Mouse (Mus musculus): ENCODE measurements around the gene Spsb2. TPM values are rescaled to one million over a fixed set of nuclear protein-coding genes. Genes with fewer than 3 reads are reported as not detected.

Gene Spsb2
- total RNA-seq (2021) = 1 to 10 TPM; 4.6 to 5.7 TPM
- long read RNA-seq, experiment 1, partial matches to known transcripts = 1 of 4 reads
- long read RNA-seq, experiment 1, other reads (novel, unspliced or antisense) = 2 of 4 reads
- long read RNA-seq, experiment 2, partial matches to known transcripts = 0 of 4 reads
- long read RNA-seq, experiment 2, other reads (novel, unspliced or antisense) = 1 of 4 reads

DNA sequence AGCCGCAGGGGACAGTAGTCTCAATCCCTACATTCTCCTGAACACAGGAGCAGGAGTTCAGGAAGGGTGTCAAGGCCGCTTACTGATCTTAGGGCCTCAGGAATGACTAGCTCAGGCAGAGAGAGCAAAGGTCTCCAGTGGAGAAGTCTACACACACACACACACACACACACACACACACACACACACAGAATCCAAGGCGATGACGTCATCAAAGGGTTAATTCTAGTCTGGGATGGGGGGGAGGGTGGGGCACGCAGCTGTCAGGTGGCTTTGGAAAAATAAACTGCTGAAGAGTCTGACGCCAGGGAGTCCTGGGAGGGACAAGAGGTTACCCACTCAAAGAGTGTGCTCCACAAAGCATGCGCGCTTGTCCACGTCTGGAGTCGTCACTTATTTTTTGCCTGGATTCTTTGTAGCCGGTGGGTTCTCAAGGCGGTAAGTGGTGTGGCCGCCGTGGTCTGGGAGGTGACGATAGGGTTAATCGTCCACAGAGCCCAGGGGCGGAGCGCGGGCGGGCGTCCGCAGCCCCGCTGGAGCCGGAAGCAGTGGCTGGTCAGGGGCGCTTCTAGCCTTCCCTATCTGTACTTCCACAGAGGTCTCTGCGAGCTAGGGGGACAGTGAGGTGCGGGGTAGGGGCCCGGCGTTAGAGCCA, at the start of gene Spsb2:
Gene Spsb2 (plus strand): TSS at position 304 of the 655 bp plus-strand sequence.
- DNase-seq (ENCODE audit: low spot score in 2 of 2) = no peak

DNA sequence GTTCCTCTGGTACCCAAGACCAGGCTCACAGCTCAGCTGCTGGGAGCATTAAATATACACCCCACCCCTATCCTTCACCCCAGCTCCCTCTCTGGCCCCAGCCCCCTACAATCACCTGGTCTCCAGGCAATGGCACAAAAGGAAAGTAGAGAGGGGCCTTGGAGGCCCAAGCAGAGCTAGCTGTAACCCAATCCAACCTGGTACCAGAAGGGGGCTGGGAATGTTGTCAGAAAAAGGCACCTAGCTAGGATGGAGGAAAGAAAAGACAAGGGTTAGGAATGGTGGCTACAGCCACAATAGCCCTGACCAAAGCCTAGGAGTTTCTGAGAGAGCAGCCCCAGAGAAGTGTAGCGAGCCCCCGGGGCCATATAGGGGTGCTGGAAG, 49.6 kb upstream of the Spsb2 start:
- no peak for DNase-seq (ENCODE audit: low spot score in 2 of 2)

DNA sequence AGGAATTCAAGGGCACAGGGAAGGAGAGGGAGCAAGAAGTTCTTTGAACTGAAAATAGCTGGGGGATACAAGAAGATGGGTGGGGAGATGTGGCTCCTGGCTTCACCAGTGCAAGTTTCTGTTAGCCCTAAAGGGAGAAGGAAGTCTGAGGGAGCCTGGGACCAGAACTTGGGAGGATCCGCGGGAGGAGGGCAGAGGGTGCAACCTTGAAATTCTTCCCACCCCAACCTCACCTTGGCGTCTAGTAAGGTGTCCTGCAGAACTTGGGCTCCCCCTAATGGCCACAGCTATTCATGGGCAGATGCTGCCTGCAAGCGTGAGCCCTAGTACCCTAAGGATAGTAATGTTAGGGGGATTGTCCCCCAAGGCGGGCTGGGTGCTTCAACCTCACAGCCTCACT, 49.2 kb upstream of the Spsb2 start:
- peak; percentile 81 to 85 for DNase-seq (ENCODE audit: low spot score in 2 of 2)

DNA sequence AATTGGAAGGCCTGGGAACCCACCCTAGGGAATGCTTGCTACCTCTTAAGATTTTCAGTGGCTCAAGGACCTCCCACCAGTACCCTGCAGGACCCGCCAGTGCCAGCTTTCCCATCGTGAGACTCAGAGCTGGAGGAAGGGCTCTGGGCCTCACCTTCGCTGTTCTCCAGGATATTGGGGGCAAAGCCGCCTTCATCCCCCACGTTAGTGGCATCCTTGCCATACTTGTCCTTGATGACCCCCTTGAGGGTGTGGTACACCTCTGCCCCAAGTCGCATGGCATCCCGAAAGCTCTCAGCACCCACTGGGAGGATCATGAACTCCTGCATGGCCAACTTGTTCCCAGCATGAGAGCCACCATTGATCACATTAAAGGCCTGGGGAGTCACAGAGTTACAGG, 42.5 kb upstream of the Spsb2 start:
- no peak for DNase-seq (ENCODE audit: low spot score in 2 of 2)

DNA sequence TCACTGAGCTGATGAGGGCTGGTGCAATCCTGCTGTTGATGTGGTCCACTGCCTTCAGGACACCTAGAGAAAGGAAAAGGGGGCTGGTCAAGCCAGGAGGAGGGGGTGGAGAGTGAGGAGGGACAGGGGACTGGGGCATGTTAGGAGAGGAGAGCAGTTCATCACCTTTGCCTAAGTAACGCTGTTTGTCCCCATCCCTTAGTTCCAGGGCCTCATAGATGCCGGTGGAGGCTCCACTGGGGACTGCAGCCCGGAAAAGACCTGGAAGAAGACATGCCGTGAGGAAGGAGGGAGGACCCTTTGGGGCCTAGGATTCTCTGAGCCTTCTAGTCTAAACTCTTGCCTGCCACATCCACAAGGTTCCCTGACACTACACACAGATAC, 40.9 kb upstream of the Spsb2 start:
- DNase-seq (ENCODE audit: low spot score in 2 of 2) = no peak

DNA sequence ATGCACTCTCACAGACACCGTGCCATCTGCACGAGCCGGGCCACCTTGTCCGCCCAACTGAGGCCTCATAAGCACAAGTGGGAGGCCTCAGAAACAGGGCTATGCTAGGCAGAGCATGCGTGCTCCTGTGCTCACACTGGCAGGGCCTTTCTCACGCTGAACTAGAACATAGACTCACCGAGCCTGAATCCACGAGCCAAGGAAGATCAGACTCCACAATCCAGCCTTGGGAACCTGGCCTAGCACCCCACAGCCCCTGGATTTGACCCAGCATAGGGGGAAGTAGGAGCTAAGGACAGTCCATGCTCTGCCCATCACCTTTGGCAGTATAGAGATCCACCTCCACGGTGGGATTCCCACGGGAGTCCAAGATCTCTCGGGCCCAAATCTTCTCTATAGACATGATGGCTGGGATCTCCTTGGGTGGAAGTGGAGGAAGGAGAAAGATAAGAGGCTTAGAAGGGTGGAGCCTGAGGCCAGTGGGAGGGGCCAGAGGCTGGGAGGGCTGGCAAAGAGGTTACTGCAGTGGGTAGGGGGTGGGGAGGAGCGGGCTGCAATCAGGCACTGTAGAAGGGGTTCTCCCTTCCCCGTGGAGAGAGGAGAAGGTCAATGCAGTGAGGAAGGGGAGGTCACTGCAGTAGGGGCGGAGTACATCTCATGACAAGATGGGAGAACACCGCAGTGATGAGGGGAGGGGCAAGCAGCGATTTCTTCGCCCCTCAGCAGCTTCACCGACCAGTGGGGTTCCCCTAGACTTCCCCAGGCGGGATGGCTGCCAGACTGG, 40.3 kb upstream of the Spsb2 start:
- peak; percentile 66 for DNase-seq (ENCODE audit: low spot score in 2 of 2)

DNA sequence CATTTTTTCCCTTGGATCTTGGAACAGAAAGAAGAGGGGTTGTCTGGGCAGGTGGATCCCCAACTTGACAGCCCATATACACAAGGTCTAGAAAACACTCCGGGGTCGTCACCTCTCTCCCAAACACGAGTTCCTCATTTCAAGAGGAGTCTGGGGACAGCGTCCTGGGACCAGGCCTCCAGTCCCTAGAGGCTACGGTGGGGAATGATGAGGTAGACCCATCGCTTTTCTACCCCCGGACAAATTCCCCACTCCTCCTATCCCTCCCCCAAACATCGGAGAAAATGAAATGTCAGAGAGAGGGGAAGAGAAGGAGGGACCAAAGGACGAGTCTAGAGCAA, 39.8 kb upstream of the Spsb2 start:
- DNase-seq (ENCODE audit: low spot score in 2 of 2) = no peak

DNA sequence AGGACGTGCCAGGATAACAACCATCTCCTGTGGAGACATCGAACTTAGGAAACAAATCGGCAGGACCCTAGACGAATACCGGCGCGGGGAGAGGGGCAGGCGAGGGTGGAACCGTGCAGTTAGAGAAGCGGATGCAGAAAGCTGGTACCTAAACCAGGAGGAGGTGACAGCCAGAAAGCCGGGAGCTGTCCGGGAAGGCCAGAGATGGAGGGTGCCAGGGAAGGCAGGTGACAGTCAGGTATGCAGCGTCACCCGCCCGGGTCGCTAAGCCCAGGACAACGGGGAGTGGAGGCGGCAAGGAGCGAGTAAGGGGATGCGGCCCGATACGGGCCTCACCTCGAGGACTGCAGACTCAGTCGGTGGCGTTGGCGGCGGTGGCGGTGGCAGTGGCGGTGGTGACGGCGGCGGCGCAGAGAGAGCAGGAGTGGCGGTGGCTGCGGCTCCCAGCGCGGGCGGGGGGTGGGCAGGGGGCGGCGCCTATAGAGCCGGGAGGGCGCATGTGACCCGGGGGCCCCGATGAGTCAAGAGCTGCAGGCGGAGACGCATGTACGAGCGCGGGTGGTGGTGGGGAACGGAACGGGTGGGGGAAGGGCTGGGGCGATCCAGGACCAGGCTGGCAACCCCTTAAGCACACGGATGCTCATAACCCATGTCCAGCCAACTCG, 39.2 kb upstream of the Spsb2 start, which contains the start of gene Eno2:
Gene Eno2 (minus strand): TSS at position 573 of the 665 bp plus-strand sequence.
- DNase-seq (ENCODE audit: low spot score in 2 of 2) = peak; percentile 75 to 85

DNA sequence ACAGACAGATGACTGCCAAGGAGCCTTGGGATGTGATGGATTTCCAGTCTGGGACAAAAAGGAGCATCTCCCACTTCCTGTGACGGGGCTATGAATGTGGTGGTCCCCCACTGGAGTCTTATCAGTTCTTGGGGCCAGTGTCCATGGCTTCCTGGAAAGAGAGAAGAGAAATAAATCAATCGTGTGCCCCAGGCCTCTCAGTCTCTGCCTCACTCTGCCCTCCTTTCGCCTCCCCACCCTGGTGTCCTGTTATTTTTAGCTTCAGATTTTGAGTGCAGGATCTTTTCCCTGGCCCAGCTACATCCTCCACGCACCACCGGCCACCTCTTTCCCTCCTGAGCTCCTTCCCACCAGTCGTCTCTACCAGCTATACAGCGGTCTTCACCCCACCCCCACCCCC, 38.4 kb upstream of the Spsb2 start:
- no peak for DNase-seq (ENCODE audit: low spot score in 2 of 2)

DNA sequence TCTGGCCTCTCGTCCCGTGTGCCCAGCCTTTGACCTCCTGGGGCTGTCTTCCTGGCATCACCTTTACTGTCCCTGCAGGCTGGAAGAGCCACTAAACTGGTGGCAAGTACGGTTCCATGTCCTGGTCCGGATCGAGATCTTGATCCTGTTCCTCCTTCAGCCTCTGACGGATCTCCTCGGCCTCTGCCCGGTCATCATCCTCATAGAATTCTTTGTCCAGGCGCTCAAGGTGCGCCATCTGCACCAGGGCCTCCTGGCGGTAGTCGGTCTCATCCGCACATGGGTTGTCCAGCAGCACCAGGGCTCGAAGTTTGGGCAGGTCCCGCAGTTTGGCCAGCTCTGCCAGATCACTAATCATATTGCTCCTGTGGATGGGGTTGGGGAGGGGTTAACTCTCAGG, 38.0 kb upstream of the Spsb2 start:
- no peak for DNase-seq (ENCODE audit: low spot score in 2 of 2)

DNA sequence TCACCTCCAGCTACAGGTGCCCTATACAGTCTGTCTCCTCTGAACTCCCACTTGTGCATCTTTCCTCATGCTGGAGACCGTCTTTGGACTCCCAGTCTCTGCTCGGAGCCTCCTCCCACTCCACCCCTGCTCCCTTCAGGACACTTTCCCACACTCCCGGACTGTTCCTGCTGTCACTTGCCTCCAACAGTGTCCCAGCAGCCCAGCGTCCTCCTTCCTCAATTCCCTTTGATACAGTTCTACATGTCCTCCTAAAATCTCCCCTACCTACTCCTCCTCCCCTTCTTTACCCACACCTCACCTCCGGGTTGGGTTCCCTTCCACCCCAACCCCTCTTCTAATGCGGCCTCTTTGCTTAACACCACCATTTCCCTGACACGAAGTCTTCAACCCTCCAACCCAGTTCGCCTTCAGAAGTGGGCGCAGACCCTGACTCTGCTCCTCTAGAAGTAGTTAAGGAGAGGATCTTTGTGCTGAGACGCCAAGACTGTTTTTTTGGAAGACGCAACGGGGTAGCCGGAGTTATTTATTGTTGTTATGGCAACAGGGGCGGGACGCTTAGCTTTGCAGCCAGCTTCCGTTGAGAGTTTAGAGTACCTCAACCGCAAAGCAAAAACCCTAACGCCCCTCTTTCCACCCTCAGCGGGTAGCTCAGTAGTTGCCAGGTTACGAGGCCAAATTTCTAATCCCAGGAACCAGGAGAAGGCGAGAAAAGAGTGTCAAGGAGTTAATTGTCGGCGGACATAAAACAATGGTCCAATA, 29.1 kb upstream of the Spsb2 start, which contains the start of gene Lrrc23:
Gene Lrrc23 (minus strand): TSS at position 506 of the 762 bp plus-strand sequence.
- peak in 1 of 2 experiments; percentile 42 for DNase-seq (ENCODE audit: low spot score in 2 of 2)

DNA sequence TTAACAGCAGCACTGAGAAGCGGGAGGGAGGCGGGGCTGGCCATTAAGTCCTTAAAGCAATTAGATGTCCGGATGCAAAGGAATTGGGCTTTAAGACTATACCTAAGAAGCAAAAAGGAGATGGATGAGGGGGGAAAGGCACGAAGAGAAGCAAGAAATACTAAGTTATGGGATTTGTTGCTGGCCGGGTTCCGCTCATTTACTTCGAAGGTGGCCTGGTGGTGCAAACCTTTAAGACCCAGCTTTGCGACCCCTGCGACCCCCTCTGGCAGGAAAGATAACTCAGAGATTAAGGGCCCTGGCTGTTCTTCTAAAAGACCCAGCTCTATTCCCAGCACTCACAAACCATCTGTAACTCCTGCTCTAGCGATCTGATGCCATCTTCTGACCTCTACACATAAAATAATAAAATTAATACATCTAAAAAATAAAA, 28.5 kb upstream of the Spsb2 start:
- DNase-seq (ENCODE audit: low spot score in 2 of 2) = no peak

DNA sequence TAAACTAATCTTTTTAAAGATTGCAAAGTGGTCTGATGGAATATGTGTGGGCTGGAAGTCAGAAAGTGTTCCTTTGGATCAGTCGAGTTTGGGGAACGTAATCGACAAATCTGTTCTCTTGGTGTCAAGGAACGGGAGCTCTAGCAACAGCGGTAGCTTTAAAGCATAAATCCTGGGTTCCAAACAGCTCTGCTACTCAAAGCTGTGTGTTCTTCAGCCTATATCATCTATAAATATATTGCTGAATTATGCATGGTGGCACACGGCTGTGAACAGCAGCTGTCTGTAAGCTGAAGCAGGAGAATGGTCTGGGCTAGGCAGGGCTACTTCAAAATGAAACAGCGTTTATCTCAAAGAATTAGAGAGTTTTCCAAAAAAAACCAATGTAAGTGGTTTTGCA, 27.5 kb upstream of the Spsb2 start:
- DNase-seq (ENCODE audit: low spot score in 2 of 2) = no peak

DNA sequence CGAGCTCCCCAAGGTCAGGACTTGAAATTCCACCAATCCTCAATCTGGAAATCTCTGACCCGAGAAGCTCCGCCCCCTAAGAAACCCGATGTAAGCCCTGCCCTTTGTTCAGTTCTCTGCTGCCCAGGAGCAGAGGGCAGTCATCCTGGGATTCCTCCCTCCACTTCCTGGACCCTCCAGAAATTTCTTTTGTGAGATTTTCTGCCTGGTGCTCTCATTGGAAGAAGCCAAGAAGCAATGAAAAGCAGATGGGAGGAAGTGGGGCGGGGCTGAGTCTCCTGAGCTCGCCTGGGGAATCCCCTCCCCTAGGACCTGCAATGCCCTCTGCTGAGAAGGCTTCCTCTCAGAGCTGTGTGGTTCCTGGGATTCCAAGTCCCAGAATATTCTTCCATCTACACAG, 26.0 kb upstream of the Spsb2 start:
- no peak for DNase-seq (ENCODE audit: low spot score in 2 of 2)

DNA sequence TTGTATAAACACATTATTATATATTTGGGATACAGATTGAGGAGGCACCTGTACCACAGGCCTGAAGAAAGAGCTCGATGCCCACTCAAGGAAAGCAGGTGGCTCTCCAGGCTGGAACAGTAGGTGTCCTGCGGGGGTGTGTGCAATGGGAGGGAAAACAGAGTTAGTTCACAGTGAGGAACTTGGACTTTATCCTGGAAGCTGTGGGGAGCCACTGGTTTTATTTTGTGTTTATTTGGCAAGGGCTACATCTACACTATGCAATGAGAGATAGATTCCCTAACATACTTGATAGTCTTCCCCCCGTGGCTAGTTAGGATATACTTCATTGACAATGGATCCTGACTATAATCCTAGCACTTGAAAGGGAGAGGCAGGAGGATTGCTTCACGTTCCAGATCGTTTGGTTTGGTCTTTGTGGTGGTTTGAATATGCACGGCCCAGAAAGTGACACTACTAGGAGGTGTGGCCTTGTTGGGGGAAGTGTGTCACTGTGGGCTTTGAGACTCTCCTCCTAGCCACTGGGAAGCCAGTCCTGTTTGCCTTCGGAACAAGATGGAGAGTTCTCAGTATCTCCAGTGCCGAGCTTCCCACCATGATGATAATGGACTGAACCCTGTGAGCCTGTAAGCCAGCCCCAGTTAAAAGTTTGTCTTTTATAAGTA, 21.6 kb upstream of the Spsb2 start:
- peak; percentile 38 to 60 for DNase-seq (ENCODE audit: low spot score in 2 of 2)

DNA sequence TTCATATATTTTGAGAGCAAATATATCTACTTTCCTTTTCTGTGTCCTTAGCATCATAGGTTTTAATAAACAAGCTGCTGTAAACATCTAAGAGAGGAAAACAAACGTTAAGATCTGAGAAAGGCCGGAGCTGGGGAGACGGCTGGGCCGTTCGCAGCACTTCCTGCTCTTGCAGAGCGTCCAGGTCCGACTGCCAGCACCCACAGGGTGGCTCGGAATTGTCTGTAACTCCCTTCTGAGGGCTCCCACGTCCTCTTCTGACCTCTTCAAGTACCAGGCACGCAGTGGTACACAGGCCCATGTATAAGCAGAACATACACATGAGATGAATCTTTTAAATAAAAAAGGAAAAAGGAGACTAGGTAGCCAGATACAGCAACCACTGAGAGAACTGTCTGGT, 20.7 kb upstream of the Spsb2 start:
- no peak for DNase-seq (ENCODE audit: low spot score in 2 of 2)

DNA sequence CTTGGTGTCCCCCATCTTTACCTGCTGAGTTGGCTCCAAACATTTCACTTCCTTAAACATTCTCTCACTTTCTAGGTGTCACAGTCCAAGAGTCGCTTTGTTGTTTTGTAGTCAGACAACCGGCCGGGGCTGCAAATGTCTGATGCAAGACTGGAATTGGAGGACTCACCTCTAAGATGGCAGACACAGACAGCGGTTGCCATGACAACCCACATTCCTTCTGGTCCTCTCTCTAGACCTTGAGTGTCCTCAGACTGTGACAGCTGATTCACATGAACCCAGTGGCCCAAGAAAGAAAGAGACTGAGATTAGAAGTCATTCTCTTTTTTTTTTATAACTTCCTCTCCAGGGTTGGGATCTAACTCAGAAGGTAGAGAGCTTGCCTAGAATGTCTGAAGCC, 18.9 kb upstream of the Spsb2 start:
- no peak for DNase-seq (ENCODE audit: low spot score in 2 of 2)

DNA sequence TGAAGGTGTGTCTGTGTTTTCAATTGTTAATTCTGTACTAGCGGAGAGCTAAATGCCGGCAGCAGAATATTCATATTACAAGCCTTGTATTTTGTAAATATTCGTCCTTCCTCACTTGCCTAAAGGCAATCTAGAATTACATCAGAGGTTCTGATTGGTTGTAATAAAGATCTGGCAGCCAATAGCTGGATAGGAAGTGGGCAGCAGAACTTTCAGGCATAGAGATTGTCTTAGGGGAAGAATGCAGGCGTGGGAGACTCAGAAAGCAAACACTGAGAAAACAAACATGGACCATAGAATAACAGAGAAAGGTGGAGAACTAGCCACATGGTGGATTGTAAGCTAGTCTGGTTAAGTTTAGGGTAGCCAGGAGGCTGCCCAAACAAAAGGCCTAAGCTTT, 18.3 kb upstream of the Spsb2 start:
- DNase-seq (ENCODE audit: low spot score in 2 of 2) = no peak

DNA sequence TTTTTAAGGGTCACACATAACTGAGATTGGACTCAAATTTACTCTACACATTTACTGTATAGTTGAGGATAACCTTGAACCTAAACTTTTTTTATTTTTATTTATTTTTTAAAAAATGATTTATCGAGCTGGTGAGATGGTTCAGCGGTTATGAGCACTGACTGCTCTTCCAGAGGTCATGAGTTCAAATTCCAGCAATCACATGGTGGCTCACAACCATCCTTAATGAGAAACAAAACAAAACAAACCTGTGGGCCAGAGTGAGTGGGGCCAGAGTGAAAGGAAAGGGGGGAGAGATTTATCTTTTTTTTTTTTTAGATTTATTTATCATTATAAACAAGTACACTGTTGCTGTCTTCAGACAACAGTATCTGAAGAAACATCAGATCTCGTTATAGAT, 16.6 kb upstream of the Spsb2 start:
- DNase-seq (ENCODE audit: low spot score in 2 of 2) = no peak

DNA sequence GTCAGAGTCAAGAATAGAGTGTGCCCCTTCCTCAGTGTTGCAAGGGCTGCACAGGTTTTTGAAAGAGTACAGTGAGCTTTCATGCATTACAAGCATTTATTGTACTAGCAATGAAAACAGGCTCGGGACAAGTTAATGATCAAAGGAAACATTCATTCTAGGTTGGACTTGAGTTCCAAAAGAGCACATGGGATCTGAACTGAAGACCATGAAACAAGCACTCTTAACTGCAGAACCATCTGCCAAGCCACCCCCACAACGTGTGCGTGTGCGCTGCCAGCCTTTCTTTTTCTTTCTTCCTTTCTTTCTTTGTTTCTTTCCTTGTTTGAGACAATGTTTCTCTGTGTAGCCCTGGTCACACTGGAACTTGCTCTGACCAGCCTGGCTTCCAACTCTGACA, 12.7 kb upstream of the Spsb2 start:
- no peak for DNase-seq (ENCODE audit: low spot score in 2 of 2)

DNA sequence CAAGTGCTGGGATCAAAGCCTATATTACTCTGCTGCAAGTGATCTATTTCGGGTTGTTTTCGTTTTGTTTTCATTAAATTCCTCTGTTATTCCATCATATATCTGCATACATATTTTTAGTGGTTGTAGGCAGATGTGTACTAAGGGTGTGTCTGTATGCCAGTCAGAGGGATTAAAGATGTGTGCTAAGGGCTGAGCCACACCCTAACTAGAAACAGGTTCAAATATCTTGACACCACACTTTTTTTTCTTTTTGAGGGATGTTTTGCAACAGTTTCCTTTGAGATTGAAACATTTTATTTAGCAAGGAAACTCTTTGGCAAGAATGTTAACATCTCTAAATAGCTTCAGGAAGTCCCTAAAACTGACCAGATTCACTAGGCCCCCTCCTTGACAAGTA, 12.3 kb upstream of the Spsb2 start:
- no peak for DNase-seq (ENCODE audit: low spot score in 2 of 2)
